Mouse (Mus musculus) liver, adult 2 months (tissue): ENCODE data around the gene Ptgr2. TPM values are rescaled to one million over a fixed set of nuclear protein-coding genes. Genes with fewer than 3 reads are reported as not detected.

Experiments used
- DNase-seq: peaks from one replicate; pipeline ENCODE4 v3.0.0-alpha.2; 2011; ENCODE audit warnings: low read depth, low spot score; ENCODE audit errors: extremely low read depth
- H3K27ac ChIP-seq: fragments of 200-500 bp; replicated peaks from 2 replicates; pipeline ENCODE4 v1.5.1; 2012; ENCODE audit warnings: low read depth, mild to moderate bottlenecking, control low read depth, inconsistent platforms, low read length; ENCODE audit not compliant: insufficient read depth
- H3K27me3 ChIP-seq: fragments of 200-500 bp; 2 replicates; pipeline ENCODE4 v1.6.1; 2012; ENCODE audit warnings: mild to moderate bottlenecking, moderate library complexity, low read length, inconsistent platforms; ENCODE audit not compliant: control insufficient read depth, insufficient read depth
- H3K36me3 ChIP-seq: fragments of 200-500 bp; 2 replicates; pipeline ENCODE4 v1.6.1; 2012; ENCODE audit warnings: low read length, inconsistent platforms; ENCODE audit not compliant: control insufficient read depth, insufficient read depth
- H3K4me1 ChIP-seq: fragments of 200-500 bp; 2 replicates; pipeline ENCODE4 v1.6.1; 2011; ENCODE audit warnings: low read length; ENCODE audit not compliant: control insufficient read depth, insufficient read depth
- H3K4me3 ChIP-seq: fragments of 200-500 bp; 2 replicates; pipeline ENCODE4 v1.5.1; 2011; ENCODE audit warnings: low read depth, mild to moderate bottlenecking, control low read depth, low read length, moderate library complexity; ENCODE audit not compliant: insufficient read depth
- H3K79me2 ChIP-seq: fragments of 200-500 bp; 2 replicates; pipeline ENCODE4 v1.6.1; 2012; ENCODE audit warnings: inconsistent platforms, mild to moderate bottlenecking, low read length, moderate library complexity; ENCODE audit not compliant: control insufficient read depth, insufficient read depth
- H3K9ac ChIP-seq: fragments of 200-500 bp; 2 replicates; pipeline ENCODE4 v1.6.1; 2012; ENCODE audit warnings: low read depth, mild to moderate bottlenecking, control low read depth, inconsistent platforms, low read length
- CTCF ChIP-seq: fragments of 200-500 bp; IDR thresholded peaks from 2 replicates; pipeline ENCODE4 v1.5.1; 2011; ENCODE audit warnings: low read depth, low read length, control low read depth
- POLR2A ChIP-seq: fragments of 200-500 bp; IDR thresholded peaks from 2 replicates; pipeline ENCODE4 v1.6.1; 2011; ENCODE audit warnings: low read length, control low read depth; ENCODE audit not compliant: insufficient read depth; ENCODE audit errors: extremely low read depth
- WGBS: fragments of 180-500 bp; shearing (Covaris S2); methylation state at CpG from one replicate; pipeline ENCODE4 v1.1.7; 2018; 5-methylcytosine and 5-hydroxymethylcytosine counted together
- polyA plus RNA-seq: library from polyadenylated mRNA; depleted of rRNA; stranded (reverse); fragments of >200 nt; gene quantifications from 2 replicates; pipeline ENCODE4 v1.2.3, GENCODE M21; 2012
- total RNA-seq: library from RNA; depleted of rRNA; stranded (reverse); fragments of >200 nt; gene quantifications from 2 replicates; pipeline ENCODE4 v1.2.3, GENCODE M21; 2014

Gene Ptgr2
- total and polyA plus RNA-seq, 2 experiments, result 16.3 to 75.3 TPM

DNA sequence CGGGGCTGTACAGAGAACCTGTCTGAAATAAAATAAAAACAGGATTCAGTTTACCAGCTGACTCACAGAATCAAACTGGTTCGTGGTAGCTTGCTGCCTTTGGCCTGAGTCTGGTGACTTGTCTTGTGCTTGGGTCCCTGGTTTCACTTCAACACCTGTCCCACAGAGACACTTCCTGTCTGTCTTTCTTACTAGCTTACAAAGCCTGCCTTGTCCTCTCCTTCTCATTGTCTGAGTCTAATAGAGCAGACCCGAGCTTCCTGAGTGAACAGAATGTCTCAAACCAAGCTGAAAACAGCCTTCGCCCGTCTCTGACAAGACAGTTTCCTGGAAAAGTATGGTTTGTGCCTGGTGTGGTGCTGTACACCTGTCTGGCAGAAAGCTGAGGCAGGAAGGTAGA is 39.3 kb upstream of the Ptgr2 start:
- Histone ChIP-seq H3K36me3 (no peaks in the 10 kb centered on the region), H3K4me3 (no peak overlapping the region), H3K27ac (no peak overlapping the region), H3K9ac (no peak overlapping the region), H3K79me2 (no peaks in the 10 kb centered on the region), H3K4me1 (no peaks in the 10 kb centered on the region), H3K27me3 (no peaks in the 10 kb centered on the region)
- DNase-seq, result no peak
- TF ChIP-seq CTCF, result no peak
- no peak for TF ChIP-seq POLR2A
- 79% methylated on average over 5 of the region's 5 CpGs for WGBS

DNA sequence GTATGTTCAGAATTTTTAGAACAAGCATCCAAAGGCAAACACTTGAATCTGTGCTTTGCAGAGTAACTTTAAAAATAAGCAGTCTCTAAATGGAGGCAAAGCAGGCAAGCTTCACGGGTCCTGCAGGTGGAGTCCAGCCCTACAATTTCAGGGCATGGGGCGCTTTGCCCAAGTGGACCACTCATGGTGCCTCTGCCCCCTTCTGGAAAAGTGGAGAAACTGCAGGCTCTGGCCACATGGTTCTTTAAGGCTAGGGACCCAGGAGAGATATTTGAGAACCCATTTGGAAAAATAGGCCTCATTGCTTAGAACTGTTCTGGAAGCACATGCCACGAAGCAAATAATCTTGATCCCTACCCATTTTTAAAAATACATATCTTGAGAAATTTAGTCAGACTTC is 35.8 kb upstream of the Ptgr2 start:
- no peak overlapping the region for H3K9ac ChIP-seq
- no peaks in the 10 kb centered on the region for H3K4me1 ChIP-seq
- peak; percentile 53 for DNase-seq
- H3K27me3 ChIP-seq, result no peaks in the 10 kb centered on the region
- H3K36me3 ChIP-seq, result no peaks in the 10 kb centered on the region
- TF ChIP-seq CTCF (peak; percentile 93), POLR2A (no peak)
- H3K27ac ChIP-seq, result no peak overlapping the region
- H3K79me2 ChIP-seq, result no peaks in the 10 kb centered on the region
- 22% methylated on average over 3 of the region's 3 CpGs for WGBS
- H3K4me3 ChIP-seq, result no peak overlapping the region

DNA sequence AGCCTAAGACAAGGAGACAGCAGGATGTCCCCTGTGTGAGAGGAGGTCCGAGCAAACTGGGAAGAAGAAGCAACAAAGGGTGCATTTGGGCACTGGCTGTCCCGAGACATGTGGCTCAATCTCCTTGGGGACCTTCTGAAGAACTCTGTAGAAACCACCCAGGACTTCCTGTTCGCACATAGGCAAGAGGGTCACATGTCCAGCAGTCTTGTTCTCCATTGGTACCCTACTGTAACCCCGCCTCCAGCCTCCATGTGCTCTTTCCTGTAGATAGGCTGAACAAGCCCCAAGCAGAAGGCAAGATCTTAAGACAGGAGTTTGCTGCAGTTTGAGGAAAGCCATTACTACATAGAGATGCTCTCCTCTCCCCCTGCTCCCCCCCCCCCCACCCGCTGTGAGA is 32.2 kb upstream of the Ptgr2 start:
- 86% methylated on average over 5 of the region's 5 CpGs for WGBS
- DNase-seq, result no peak
- TF ChIP-seq CTCF, result no peak
- TF ChIP-seq POLR2A, result no peak

DNA sequence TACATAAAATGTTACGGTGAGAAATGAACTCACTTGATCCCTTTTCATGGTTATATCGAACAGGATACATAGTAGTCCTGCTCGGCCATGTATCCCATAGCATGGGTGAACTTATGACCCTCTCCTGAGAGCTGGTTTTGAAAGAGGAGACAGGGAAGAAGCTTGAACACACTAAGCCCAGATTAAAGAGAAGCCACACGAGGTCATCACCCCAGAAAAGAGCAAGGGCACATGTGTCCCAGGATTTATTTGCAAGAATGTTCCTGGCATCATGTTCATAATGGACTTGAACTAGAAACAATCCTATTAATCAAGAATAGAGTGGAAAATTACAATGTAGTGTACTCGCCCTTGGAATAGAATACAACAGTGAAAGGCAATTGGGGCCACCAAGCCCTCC is 30.1 kb upstream of the Ptgr2 start:
- Histone ChIP-seq H3K9ac (no peak overlapping the region), H3K27ac (no peak overlapping the region), H3K79me2 (no peaks in the 10 kb centered on the region), H3K27me3 (no peaks in the 10 kb centered on the region), H3K36me3 (no peaks in the 10 kb centered on the region), H3K4me3 (no peak overlapping the region), H3K4me1 (no peaks in the 10 kb centered on the region)
- WGBS, result 44% methylated on average over 5 of the region's 5 CpGs
- TF ChIP-seq CTCF, result no peak
- TF ChIP-seq POLR2A, result no peak
- DNase-seq, result peak; percentile 74

More for the DNA sequence above, 32.2 kb upstream of the Ptgr2 start:
- H3K4me3 ChIP-seq, result no peak overlapping the region
- no peaks in the 10 kb centered on the region for H3K36me3 ChIP-seq
- no peaks in the 10 kb centered on the region for H3K4me1 ChIP-seq
- H3K27me3 ChIP-seq, result no peaks in the 10 kb centered on the region
- H3K9ac ChIP-seq, result no peak overlapping the region
- no peak overlapping the region for H3K27ac ChIP-seq
- no peaks in the 10 kb centered on the region for H3K79me2 ChIP-seq

DNA sequence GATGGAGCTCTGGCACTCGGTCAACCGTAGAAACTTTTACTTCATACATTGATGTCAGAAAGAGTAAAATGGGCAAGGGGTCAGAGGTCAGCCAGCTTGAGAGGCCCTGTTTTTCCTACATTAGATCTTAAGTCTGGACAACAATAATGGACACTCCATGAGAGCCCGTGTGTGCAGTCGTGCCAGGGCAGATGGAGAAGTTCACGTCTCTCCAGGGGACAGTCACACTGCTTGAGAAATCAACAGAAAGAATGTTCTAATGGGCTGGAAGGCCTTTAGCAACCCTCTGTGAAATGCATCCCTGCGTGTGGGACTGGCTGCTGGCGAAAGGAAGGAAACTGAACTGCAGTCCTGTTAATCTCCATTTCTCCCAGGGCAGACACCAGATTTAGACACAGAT is 24.7 kb upstream of the Ptgr2 start:
- DNase-seq, result no peak
- Histone ChIP-seq H3K9ac (no peak overlapping the region), H3K4me3 (no peak overlapping the region), H3K79me2 (no peaks in the 10 kb centered on the region), H3K27ac (no peak overlapping the region), H3K36me3 (no peaks in the 10 kb centered on the region), H3K4me1 (no peaks in the 10 kb centered on the region), H3K27me3 (no peaks in the 10 kb centered on the region)
- TF ChIP-seq POLR2A, result no peak
- TF ChIP-seq CTCF, result no peak
- 82% methylated on average over 7 of the region's 7 CpGs for WGBS

DNA sequence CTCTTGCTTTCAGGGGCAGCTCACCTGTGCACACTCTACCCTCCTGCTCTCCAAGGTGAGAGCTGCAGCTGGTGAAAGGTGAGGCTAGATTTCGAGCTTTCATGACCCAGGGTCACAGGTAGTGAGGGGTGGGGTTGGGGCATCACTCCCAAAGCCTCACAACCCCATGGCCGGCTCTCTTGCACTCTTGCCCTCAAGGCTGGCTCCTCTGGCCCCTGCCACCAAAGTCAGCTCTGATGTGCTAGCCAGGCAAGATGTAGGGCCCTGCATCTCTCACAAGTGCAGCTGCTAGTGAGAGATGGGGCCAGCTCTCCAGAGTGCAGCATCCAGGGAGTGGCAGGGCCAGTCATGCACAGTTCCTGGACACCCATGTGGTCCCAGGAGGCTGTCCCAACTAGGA is 17.8 kb upstream of the Ptgr2 start:
- WGBS, result 83% methylated on average over 2 of the region's 2 CpGs
- no peak for DNase-seq
- H3K27ac ChIP-seq, result no peak overlapping the region

More for the DNA sequence above, 17.8 kb upstream of the Ptgr2 start:
- H3K27me3 ChIP-seq, result no peaks in the 10 kb centered on the region
- no peaks in the 10 kb centered on the region for H3K79me2 ChIP-seq
- no peaks in the 10 kb centered on the region for H3K4me1 ChIP-seq
- no peaks in the 10 kb centered on the region for H3K36me3 ChIP-seq
- no peak for TF ChIP-seq CTCF
- TF ChIP-seq POLR2A, result no peak
- no peak overlapping the region for H3K4me3 ChIP-seq
- no peak overlapping the region for H3K9ac ChIP-seq
